Mouse (Mus musculus): ENCODE results near the gene Mapk1ip1l.

GRCm38 (mm10) chr14:47265829-47266228, 32.2 kb upstream of the Mapk1ip1l start:
- TF ChIP-seq CTCF (IDR thresholded peaks at IDR 0.05; ENCODE audit: borderline replicate concordance, control insufficient read depth, extremely low read depth, insufficient read depth, low read length, poor library complexity) (no peak), POLR2A (IDR thresholded peaks at IDR 0.05; ENCODE audit: control insufficient read depth, extremely low read depth, insufficient read depth, low read length, poor library complexity) (no peak)

Measured in thymus, adult 2 months (tissue).